Mouse (Mus musculus) cerebellum, postnatal 10 days (tissue): ENCODE data around the gene Osbpl3.

Experiments
- DNase-seq, 2 experiments: peaks; one replicate each; pipeline ENCODE4 v3.0.0; 2021; ENCODE audit warnings: mixed read lengths in 2 of 2

Osbpl3 gene

GRCm38 (mm10) chr6:50328901-50329300, 127.1 kb downstream of the Osbpl3 start:
- DNase-seq = no peak

DNA sequence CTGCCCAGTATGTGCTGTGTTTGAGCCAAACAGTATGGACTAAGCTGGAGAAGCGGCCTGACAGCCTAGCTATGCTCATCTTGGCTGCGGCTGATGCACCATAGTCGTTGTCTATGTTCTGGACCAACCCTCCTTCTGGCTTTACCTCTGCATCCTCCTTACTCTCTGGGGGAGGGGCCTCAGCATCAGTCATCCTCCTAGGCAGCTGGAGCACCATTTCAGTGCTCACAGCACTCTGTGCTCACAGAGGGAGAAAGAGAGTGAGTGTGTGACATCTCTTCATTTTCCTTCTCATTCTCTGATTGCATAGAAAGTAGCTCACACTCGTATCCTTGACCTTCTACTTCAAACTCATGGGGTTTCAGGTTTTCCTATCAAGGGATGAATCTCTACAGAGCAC, 129.8 kb downstream of the Osbpl3 start:
- no peak for DNase-seq

DNA sequence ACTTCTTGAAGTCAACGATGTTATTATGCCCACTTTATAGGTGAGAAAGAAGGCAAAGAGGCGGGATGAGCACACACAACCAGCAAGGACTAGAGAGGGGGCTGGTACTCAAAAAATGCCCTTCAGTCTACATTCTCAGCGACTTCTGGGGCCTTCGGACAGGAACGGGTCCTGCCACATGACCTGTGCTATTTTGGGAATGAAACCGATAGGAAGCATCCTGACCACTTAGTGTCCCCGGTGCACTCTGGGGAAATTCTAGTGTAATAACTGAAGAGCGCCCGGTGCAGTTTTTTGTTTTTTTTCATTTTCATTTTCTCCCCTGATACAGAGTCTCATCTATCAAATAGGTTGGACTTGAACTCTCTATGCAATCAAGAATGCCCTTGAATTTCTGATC, 130.5 kb downstream of the Osbpl3 start:
- no peak for DNase-seq

GRCm38 (mm10) chr6:50322631-50323030, 133.4 kb downstream of the Osbpl3 start:
- DNase-seq = no peak

DNA sequence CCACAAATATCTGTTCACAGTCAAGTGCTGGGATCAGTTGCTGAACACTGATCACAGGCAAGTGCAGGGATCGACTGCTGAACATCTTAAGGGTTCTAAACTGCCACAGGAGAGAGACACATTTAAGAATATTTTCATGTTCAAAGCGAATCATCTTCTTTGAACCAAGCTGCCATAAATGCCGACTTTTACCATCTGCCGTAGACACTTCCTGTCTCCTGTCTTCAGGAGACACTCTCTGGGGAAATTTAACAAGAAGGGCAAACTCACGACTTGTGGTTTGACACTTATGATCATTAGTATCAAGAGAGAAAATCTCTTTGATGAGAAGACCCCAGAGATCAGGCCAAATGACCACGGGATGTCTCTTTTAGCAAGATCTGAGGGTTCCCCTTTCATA, 134.3 kb downstream of the Osbpl3 start:
- DNase-seq = no peak

DNA sequence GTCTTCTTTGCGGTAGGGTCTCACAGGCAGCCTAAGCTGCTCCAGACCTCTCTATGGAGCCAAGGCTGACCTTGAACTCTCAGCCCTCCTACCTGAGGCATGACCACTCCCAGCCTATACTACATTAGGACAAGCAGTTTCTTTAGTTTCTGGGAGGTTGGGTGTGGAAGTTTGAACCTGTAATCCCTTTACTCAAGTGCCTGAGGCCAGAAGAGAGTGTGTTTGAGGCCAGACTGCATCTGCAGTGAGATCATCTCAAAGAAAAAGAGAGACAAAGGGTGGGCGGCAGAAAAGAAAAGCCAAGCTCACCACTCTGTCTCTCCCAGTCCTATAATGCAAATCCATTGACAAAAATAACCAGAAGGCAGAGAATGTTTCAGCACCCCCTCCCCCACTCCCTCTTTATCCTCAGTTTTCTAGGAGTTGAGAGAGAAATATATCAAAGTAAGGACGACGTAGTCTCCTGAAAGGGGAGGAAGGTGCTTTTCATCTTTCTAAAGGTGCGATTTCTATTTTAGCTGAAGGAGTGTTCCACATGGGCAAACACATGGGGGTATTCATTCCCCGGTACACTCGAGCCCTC, 137.3 kb downstream of the Osbpl3 start:
- DNase-seq = no peak

DNA sequence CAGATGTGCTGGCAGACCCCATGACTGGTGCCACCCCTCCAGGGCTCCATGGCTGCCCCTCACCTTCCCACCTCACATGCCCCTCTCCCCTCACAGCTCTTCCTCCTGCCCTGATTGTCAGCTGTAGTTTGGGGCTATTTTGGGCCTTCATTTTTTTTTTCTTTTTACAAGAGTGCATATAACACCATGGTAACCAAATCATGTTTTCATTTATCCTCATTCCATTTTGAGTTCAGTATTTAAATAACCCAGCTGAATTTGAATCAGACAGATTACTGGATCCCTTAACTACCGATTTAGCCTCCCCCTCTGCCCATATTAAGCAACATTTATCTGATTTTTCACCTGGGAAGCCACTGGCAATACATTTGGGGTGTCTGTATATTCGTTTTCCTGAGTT, 137.9 kb downstream of the Osbpl3 start:
- DNase-seq = no peak

DNA sequence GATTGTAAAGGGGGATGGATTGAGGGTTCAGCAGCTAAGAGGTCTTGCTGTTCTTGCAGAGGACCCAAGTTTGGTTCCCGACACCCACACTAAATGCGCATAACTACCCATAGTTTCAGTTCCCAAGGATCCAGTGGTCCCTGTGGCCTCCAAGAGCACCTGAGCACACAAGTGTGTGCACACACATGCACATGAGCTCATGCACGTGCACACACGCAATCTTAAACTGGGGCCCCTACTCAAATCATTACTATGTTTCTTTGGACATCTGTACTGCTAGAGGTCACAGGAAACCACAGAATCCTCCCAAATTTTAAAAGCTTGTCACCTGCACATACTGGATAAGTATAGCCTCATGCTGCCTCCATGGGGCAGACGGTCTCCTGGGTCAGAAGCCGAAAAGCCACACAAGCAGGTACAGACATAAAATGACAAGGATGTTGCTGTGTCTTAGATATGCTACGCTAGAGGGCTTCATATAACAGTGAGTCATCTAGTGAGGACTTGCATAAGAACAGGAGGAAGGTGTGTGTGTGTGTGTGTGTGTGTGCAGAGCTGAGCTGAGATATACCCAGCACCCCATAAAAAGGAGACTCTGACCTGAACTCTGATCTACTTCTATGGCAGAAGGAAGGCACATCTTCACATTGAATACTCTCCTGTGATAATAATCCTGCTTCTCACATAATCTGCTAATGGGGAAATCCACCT, 139.1 kb downstream of the Osbpl3 start:
- DNase-seq = no peak

- DNase-seq = no peak
Measured at GRCm38 (mm10) chr6:50314406-50315071, 141.5 kb downstream of the Osbpl3 start.

DNA sequence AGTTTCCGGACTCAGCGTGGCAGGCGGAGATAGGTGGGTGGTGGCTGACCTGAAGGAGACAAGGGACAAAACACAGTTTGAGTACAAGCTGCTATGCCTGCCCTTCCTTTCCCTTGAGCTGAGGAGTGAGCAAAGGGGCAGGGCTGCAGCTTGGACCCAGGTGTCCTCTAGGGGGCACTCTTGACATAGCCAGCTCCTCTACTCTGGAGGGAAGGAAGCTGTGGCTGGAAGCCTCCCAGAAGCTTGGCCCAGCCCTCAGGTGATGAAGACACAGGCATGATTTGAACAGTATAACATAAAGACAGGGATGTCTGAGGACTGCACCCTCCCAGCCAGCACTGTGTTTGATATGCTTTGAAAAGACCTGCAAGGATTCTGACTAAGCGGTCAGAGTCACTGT, 143.4 kb downstream of the Osbpl3 start:
- peak; percentile 91 to 94 for DNase-seq

GRCm38 (mm10) chr6:50309019-50309418, 147.0 kb downstream of the Osbpl3 start:
- DNase-seq = peak; percentile 77 to 81

DNA sequence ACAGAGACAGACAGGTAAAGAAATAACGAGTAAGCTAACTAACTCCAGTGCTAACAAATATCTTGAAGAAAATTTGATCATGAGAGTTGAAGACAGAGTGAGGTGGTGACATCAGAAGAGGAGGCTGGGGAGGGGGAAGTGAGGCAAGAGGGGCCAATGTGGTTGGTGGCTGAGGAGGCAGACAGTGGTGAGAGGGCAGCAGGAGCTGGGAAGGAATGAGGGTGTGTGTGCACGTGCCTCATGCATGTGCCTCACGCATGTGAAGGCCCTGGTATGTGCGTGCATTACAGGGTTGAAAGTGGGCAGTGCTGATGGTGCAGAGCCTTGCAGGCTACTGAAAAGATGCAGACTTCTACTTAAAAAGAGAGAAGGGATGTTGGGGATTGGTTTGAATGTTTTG, 149.4 kb downstream of the Osbpl3 start:
- DNase-seq = no peak

- peak; percentile 91 to 92 for DNase-seq
Measured at GRCm38 (mm10) chr6:50304949-50305491, 151.0 kb downstream of the Osbpl3 start.

DNA sequence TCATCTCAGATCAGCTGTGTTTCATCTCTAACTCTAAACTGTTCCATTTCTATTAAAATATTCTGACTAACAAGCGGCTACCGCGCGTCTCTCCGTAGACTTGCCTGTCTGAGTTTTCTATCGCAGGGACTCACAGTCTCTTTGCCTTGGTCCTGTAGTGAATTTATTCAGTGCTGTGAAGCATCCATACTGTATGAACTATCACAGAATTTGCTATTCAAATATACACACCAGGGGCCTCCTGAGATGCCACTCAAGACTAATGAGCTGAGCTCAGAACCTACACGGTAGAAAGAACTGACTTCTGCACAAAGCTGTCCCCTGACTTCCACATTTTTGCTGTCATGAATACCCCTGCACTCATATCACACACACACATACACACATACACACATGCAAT, 154.9 kb downstream of the Osbpl3 start:
- no peak for DNase-seq

- no peak for DNase-seq
Measured at GRCm38 (mm10) chr6:50300622-50301021, 155.4 kb downstream of the Osbpl3 start.

DNA sequence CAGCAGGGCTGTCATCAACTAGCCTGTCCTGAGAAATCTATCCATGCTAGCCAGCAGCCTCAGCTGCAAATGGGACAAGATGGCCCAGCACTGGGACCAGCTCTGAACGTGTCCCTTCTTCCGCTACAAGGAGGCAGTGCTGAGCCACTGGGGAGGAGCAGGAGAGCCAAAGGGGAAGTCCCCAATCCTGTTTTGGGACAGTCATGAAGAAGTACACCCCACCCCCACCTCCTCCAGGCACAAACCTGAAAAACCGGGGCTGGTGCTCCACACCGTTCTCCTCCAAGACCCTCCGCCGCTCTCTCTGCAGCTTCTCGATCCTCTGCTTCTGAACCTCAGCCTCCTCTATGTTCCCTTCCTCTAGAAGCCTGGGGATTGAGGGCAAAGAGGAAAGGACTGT, 156.9 kb downstream of the Osbpl3 start:
- no peak for DNase-seq

DNA sequence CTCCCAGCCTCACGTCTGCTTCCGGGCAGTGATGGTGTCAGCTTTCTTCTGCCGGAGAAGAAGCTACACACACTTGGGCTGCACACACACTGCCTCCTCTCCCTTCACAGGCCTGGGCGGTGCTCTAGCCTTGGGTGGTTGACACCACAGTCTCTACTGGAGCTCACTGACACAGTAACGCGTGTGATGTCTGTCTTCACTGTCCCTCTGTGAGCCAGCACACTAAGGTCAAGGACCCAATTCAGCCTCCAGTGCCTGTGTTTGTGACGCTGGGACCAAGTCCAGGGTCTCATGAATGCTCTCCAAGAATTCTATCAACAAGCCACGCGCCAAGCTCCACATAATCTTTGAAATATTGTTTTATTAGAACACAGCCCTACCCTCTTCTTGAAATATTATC, 158.3 kb downstream of the Osbpl3 start:
- DNase-seq = no peak

GRCm38 (mm10) chr6:50295136-50295535, 160.9 kb downstream of the Osbpl3 start:
- no peak for DNase-seq

- DNase-seq = peak; percentile 92 to 96
Measured at GRCm38 (mm10) chr6:50294128-50294527, 161.9 kb downstream of the Osbpl3 start.

DNA sequence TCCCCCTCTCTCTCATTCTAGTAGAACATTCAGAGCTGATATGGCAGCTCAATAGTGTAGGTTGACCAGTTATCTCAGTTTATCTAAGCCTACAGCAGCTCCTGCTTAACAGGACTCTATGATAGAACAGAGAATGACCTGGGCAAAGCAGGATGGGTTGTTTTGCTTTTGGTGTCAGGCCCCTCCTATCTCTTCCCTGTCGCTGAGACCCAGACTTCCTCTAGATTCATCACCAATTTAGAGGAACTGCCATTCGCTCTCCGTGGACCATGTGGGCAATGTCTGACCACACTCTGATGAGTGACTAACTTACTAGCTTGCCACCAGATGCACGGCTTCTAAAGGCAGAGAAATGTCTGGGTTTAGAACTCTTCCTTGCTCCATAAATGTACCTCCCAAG, 164.4 kb downstream of the Osbpl3 start:
- DNase-seq = no peak

GRCm38 (mm10) chr6:50286881-50287280, 169.1 kb downstream of the Osbpl3 start:
- peak; percentile 45 to 60 for DNase-seq

GRCm38 (mm10) chr6:50279642-50280041, 176.4 kb downstream of the Osbpl3 start:
- DNase-seq = no peak

- no peak for DNase-seq
Measured at GRCm38 (mm10) chr6:50273947-50274346, 182.1 kb downstream of the Osbpl3 start.

DNA sequence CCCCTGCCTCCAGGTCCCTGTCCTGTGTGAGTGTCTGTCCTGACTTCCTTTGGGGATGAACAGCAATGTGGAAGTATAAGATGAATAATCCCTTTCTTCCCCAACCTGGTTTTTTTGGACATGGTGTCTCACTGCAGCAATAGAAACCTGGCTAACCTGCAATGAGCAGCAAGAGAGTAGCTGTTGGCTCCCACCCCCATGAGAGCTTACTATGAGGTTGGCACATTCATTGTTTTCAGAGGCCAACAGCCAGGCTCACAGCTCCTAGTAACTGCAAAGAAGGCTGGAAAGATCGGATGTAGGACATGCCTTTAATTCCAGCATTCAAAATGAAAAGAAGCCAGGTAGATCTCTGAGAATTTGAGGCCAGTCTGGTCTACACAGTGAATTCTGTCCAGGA, 182.6 kb downstream of the Osbpl3 start:
- DNase-seq = no peak
